Mouse (Mus musculus): ENCODE results near the gene 0610010K14Rik. TPM values are rescaled to one million over a fixed set of nuclear protein-coding genes. Genes with fewer than 3 reads are reported as not detected.

Gene 0610010K14Rik
- polyA plus RNA-seq, 1 experiment from 2014 or later = 201 TPM

DNA sequence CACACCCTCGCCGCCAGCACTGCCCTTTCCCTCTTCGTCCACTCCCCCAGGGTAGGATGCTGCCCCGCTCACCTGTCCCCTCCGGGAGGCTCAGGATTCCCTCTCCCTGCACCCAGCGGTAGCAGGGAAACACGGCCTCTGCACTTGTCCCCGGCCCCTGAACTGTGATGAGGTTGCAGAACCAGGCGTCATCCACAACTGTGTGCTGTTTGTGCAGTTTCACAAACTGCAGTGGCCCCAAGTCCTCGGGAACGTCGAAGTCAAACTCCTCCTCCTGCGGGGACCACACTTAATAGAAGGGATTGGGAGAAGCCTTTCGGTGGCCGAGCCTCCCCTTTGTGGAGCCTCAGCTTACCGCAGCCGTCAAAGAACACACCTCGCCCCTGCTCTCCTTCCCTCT, 16.6 kb upstream of the 0610010K14Rik start:
- Histone ChIP-seq H3K4me3 (replicated peaks) (peak overlapping the region; percentile 23), H3K9ac (replicated peaks) (no peak overlapping the region), H3K36me3 (no peaks in the 10 kb centered on the region), H3K4me1 (replicated peaks) (peaks cover 11% of the 10 kb centered on the region), H3K9me3 (no peaks in the 10 kb centered on the region), H3K4me2 (replicated peaks) (peak overlapping the region; percentile 37; the same call in 1 of the 2 replicates), H3K27ac (no peak overlapping the region), H3K27me3 (peaks cover 57% of the 10 kb centered on the region)
- ATAC-seq = no peak
- 6% methylated on average over 18 of the region's 18 CpGs for WGBS

DNA sequence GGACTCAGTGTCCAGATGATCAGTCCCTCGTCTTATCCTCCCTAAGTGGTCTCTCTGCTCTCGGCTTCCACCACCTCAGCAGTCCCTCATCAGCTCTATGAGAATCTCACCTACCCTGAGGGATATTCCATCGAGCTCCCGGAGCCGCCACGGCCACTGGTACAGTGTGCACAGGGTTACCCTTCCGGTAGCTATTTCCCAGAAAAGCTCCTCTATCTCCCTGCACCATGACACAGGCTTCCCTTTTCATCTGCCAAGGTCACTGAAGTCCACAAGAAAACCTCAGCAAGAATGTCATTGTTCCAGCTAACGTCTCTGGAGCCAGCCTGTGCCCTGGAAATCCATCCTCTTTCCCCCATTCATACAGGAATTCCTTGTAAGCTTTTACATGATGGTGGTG, 14.1 kb upstream of the 0610010K14Rik start:
- Histone ChIP-seq H3K4me1 (replicated peaks) (peaks cover 11% of the 10 kb centered on the region), H3K4me2 (replicated peaks) (no peak overlapping the region), H3K36me3 (no peaks in the 10 kb centered on the region), H3K27me3 (peaks cover 62% of the 10 kb centered on the region), H3K27ac (no peak overlapping the region), H3K9ac (replicated peaks) (no peak overlapping the region), H3K9me3 (no peaks in the 10 kb centered on the region), H3K4me3 (replicated peaks) (no peak overlapping the region)
- ATAC-seq = no peak
- WGBS = 73% methylated on average over 8 of the region's 8 CpGs

DNA sequence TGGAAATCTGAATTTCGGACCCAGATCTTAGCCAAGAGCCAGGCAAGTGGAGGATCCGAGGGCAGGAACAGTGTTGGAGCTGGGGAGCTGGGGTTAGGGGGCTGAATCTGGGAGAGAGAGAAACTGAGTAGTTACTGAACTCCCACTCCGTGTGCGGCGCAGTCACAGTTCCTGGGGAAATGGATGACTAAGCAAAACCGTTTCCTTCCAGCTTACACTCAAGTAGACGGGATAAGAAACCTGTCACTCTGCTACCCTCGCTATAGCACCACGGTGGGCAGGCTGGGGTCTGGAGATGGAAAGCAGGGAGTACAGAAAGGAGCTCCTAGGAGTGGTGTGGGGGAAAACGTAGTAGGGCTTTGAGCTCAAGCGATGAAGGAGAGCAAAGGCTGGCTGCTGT, 12.4 kb upstream of the 0610010K14Rik start:
- Histone ChIP-seq H3K4me1 (replicated peaks) (peaks cover 10% of the 10 kb centered on the region), H3K4me2 (replicated peaks) (no peak overlapping the region), H3K36me3 (no peaks in the 10 kb centered on the region), H3K27ac (no peak overlapping the region), H3K4me3 (replicated peaks) (no peak overlapping the region), H3K9me3 (no peaks in the 10 kb centered on the region), H3K27me3 (peaks cover 55% of the 10 kb centered on the region), H3K9ac (replicated peaks) (no peak overlapping the region)
- ATAC-seq = no peak
- 79% methylated on average over 11 of the region's 11 CpGs for WGBS

DNA sequence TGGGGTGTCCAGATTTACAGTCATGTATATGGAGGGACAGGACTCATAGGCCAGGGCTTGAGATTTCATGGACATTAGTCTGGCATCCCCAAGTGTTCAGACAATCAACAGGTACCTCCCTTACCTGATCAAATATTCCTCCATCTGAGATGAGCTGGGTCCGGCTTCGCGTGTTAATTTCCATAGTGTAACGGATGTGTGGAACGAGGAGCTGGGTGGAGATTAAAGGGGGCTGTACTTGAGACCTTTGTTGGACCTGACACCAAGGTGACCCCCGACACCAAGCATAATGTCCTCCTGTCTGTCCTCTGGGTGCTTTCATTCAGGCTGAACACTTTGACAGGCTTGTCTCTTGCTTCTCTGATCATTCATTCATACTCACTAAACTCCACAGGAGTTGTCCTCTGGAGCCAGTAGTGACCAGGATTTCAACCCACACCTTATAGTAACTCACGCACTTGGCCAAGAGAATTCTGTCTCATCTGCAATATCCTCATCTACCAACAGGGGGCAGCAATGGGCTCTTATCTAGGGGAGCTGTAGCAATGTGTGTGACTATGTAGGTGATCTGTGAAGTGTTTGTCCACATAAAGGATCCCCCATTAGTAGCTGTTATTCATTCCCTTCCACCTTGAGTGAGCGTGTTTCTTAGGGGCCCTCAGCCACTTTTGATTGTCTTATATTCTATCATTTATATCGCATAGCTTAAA, 9.6 kb upstream of the 0610010K14Rik start:
- Histone ChIP-seq H3K4me2 (replicated peaks) (no peak overlapping the region), H3K9me3 (no peaks in the 10 kb centered on the region), H3K27me3 (peaks cover 31% of the 10 kb centered on the region), H3K9ac (replicated peaks) (no peak overlapping the region), H3K4me3 (replicated peaks) (no peak overlapping the region), H3K36me3 (no peaks in the 10 kb centered on the region), H3K4me1 (replicated peaks) (no peaks in the 10 kb centered on the region), H3K27ac (no peak overlapping the region)
- no peak for ATAC-seq
- WGBS = 49% methylated on average over 9 of the region's 9 CpGs

DNA sequence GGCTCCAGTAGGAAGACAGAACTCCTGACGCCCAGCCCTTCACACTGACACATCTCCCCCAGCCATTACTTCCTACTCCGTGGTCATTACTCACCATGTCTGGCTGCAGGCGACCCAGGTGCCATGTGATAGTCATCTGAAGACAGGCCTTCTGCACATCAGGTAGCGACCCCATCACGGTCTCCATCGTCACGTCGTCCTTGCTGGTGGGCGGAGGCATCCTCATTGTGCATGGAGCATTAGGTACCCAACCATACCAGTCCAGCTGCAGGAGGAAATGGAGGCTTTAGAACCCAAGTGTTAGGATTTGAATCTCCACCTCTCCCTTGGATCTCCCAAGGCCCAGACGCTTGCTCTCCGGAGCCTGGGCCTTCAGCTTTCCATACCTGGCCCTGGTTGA, 4.9 kb upstream of the 0610010K14Rik start:
- Histone ChIP-seq H3K27ac (no peak overlapping the region), H3K36me3 (no peaks in the 10 kb centered on the region), H3K4me2 (replicated peaks) (no peak overlapping the region), H3K4me3 (replicated peaks) (no peak overlapping the region), H3K4me1 (replicated peaks) (peaks cover 22% of the 10 kb centered on the region), H3K27me3 (peaks cover 11% of the 10 kb centered on the region), H3K9me3 (no peaks in the 10 kb centered on the region), H3K9ac (replicated peaks) (no peak overlapping the region)
- 73% methylated on average over 11 of the region's 11 CpGs for whole genome bisulfite sequencing
- ATAC-seq = no peak

DNA sequence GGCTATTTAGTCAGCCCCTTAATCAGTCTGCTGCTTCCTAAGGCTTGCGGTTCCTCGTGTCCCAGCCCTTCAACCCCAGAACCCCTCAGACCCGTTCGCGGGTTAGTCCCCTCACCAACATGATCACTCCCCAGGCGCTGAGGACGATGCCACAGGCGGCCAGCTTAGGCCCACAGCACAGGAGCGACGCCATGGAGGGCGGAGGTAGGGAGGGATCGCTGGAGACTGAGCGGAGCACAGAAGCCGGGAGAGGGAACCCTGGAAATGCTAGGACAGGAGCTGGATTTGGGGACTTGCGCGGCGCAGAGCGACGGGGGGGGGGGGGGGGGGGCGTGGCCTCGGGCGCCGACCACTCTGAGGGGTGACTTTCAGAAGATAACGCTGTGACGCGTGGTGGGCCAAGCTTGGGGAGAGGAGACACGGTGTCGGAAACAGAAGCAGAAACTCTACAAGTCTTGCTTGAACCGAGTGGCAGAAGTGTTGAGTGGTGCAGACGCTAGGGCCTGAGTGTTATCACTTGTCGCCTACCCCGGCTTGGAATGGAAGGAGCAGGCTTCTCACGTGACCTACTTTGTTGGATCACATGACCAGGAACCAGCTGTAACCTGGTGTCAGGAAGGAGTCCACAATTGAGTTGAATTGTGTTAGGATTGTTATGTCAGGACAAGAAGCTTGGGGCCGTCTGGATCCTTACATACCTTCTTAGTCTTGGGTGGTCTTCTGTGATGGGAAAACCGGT, 2.0 kb upstream of the 0610010K14Rik start, which contains the start of the genes Gm21988 and Rnasek:
TSS of gene Gm21988 (minus strand) at position 290 of the 739 bp plus-strand sequence.
TSS of gene Rnasek (minus strand) at position 302 of the 739 bp plus-strand sequence.
- Histone ChIP-seq H3K36me3 (peaks cover 13% of the 10 kb centered on the region), H3K4me2 (replicated peaks) (peak within 1 kb of the TSS; percentile 99), H3K9me3 (no peaks in the 10 kb centered on the region), H3K4me1 (replicated peaks) (peaks cover 38% of the 10 kb centered on the region), H3K4me3 (replicated peaks) (peak within 1 kb of the TSS; percentile 96), H3K27ac (peak within 1 kb of the TSS; percentile 90), H3K9ac (replicated peaks) (peak within 1 kb of the TSS; percentile 85), H3K27me3 (peaks cover 3% of the 10 kb centered on the region; the same call in 1 of the 2 replicates)
- under 1% methylated on average over 35 of the region's 35 CpGs for WGBS
- ATAC-seq = peak; percentile 29

DNA sequence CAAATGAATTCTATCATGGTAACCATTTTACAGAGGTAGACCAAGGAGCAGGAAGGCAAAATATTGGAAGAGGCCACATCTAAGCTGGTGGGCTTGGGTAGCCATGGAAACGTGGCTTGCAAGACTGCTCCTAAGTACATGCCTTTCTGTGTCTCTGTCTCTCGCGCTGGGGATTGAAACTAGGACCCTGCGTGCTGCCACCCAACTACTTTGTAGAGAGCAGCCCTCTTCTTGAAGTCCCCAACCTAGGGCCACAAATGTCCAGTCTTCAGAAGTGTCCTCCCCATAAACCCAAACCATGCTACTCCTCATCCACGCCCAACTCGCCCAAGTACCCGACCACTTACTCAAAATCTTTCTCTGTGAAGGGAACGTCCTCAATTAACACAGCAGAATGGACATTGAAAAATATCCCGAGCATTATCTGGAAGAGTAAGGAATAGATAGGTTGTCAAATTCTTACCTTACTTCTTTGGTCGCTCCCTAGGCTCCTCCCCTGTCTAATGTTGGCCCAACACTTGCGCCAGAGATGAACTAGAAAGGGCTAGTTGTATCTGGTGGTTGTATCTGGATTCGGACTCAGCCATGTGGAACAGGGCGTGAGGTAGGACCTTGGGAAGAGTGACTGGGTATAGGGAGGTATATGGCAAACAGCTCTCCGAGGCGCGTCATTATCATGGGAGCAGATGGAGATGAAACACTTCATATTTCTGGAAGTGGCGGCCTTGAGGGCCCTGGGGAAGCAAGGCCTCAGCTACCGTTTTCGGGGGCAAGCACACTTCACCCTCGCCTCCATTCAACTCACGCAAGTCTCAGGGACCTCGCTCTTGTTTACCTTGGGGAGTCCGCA, 1.1 kb upstream of the 0610010K14Rik start:
- Histone ChIP-seq H3K27me3 (no peaks in the 10 kb centered on the region), H3K36me3 (peaks cover 18% of the 10 kb centered on the region), H3K4me3 (replicated peaks) (peak overlapping the region; percentile 96), H3K4me1 (replicated peaks) (peaks cover 38% of the 10 kb centered on the region), H3K27ac (peak overlapping the region; percentile 91), H3K9ac (replicated peaks) (peak overlapping the region; percentile 85), H3K4me2 (replicated peaks) (peak overlapping the region; percentile 99), H3K9me3 (no peaks in the 10 kb centered on the region)
- 13% methylated on average over 23 of the region's 23 CpGs for WGBS
- no peak for ATAC-seq

DNA sequence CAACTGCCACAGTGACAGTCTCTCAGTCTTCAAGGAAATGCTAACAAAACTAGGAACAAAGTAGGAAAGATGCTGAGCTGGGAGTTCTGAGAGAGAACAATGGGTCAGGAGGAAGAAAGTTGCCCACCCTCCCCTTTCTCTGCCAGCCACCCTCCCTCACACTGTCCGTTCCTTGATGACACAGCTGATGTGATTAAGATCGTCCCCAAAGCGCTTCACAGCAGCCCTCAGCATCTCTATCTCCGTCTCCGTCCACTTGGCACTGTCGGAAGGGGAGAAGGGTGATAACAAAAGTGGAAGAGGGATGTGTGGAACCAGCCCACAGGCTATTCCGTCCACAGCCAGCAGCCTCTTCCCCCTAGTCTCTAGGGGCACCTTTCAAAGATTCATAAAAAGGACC, 997 bp downstream of the 0610010K14Rik start:
- Histone ChIP-seq H3K9me3 (no peaks in the 10 kb centered on the region), H3K4me1 (replicated peaks) (peaks cover 50% of the 10 kb centered on the region), H3K27me3 (no peaks in the 10 kb centered on the region), H3K4me3 (replicated peaks) (peak overlapping the region; percentile 96), H3K9ac (replicated peaks) (peak overlapping the region; percentile 86), H3K27ac (peak overlapping the region; percentile 94), H3K36me3 (peaks cover 18% of the 10 kb centered on the region), H3K4me2 (replicated peaks) (peak overlapping the region; percentile 99)
- 33% methylated on average over 7 of the region's 7 CpGs for WGBS
- ATAC-seq = no peak

DNA sequence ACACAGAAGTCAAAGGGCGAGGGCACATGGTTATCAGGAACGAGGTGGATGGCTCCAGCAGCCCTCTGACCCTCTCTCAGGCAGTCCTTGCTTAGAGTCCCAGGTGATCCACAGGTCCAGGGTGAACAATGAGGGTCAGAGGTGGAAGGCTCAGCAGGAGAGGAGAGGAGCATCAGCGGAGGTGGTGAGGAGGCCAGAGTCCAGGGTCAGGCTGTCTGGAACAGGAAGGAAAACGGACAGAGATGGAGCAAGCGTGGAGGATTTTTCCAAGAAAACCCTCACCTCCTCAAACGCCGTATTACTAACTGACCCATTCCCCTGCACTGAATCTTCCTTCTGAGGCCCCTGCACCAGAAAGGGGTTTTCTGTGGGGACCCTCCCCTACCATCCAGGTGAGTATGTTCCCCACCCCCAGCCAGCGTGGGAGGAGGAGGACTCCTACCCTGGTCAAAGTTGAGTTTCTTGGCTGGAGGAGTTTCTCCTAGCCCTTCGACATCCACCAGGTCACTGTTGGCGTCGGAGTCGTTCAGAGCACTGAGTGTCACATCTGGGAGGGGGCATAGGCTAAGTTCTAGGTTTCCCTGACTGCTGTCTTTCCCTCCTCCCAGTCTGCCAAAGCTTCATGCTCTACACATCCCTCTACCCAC, 2.3 kb downstream of the 0610010K14Rik start:
- ATAC-seq = no peak
- peaks cover 44% of the 10 kb centered on the region for H3K4me1 ChIP-seq (replicated peaks)

DNA sequence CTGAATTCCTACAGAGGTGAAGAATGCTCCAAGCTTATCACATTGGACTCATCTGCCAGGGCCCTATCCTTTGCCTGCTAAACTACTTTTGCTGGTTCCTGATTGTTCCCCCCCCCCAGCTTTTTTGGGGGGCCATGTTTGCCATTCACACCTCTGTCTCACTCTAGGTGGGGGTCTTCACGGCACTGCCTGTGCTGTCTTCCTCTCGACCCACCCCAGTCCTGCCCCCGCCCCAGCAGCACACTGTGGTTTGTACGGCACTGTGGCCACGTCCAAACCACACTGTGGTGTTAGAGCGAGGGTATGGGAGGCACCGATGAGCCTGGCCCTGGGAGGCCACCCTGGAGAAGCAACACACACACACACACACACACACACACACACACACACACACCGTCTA, 3.2 kb downstream of the 0610010K14Rik start:
- Histone ChIP-seq H3K27ac (no peak overlapping the region), H3K4me1 (replicated peaks) (peaks cover 49% of the 10 kb centered on the region), H3K27me3 (peaks cover 16% of the 10 kb centered on the region), H3K4me2 (replicated peaks) (no peak overlapping the region), H3K4me3 (replicated peaks) (no peak overlapping the region), H3K36me3 (peaks cover 18% of the 10 kb centered on the region), H3K9me3 (no peaks in the 10 kb centered on the region), H3K9ac (replicated peaks) (no peak overlapping the region)
- ATAC-seq = no peak
- 90% methylated on average over 7 of the region's 8 CpGs for WGBS

More for the DNA sequence above, 2.3 kb downstream of the 0610010K14Rik start:
- Histone ChIP-seq H3K36me3 (peaks cover 18% of the 10 kb centered on the region), H3K27ac (no peak overlapping the region), H3K9ac (replicated peaks) (no peak overlapping the region), H3K9me3 (no peaks in the 10 kb centered on the region), H3K4me2 (replicated peaks) (no peak overlapping the region), H3K27me3 (peaks cover 7% of the 10 kb centered on the region), H3K4me3 (replicated peaks) (no peak overlapping the region)
- WGBS = 93% methylated on average over 12 of the region's 12 CpGs

DNA sequence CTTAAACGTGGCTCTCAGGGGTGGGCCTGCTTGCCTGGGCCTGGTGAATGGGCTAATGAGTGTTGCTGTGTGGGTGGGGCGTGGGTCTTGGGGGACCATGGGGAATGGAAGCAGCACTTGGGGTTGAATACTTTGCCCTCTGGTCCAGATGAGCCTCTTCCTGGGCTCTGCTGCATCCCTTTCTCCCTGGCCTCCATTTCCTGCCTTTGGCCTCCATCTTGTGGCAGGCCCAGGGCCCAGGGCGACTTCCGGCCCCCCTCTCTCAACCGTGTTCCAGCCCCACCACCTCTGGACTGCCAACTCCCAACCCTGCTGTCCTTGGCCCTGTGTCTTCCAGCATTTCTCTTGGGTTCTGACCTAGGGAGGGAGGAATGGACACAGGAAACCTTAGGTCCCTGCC, 3.7 kb downstream of the 0610010K14Rik start:
- no peak for ATAC-seq

More for the DNA sequence above, 3.7 kb downstream of the 0610010K14Rik start:
- H3K4me1 ChIP-seq (replicated peaks) = peaks cover 51% of the 10 kb centered on the region
- no peak overlapping the region for H3K4me2 ChIP-seq (replicated peaks)
- WGBS = 64% methylated on average over 5 of the region's 5 CpGs
- H3K9ac ChIP-seq (replicated peaks) = 0 out of 2 replicates have a peak overlapping the region, but pooled peaks have one; percentile 33
- H3K27ac ChIP-seq = no peak overlapping the region
- peaks cover 20% of the 10 kb centered on the region for H3K27me3 ChIP-seq
- no peaks in the 10 kb centered on the region for H3K9me3 ChIP-seq
- H3K4me3 ChIP-seq (replicated peaks) = no peak overlapping the region
- H3K36me3 ChIP-seq = peaks cover 18% of the 10 kb centered on the region
